Mouse (Mus musculus) heart, postnatal 0 days (tissue): Measurements from ENCODE around the gene Prrc2a.

ENCODE experiments used
- CTCF ChIP-seq: IDR thresholded peaks from 2 replicates; pipeline ENCODE4 v1.5.1; 2016; ENCODE audit warnings: antibody characterized with exemption, control low read depth, low read depth
- EP300 ChIP-seq: IDR thresholded peaks from 2 replicates; pipeline ENCODE4 v1.6.1; 2016; ENCODE audit warnings: antibody characterized with exemption, low read depth

GRCm38 (mm10) chr17:35164218-35164567 is 504 bp downstream of the Prrc2a start:
- TF ChIP-seq CTCF = no peak
- TF ChIP-seq EP300 = no peak
